Mouse (Mus musculus) neural tube, embryonic 14.5 days (tissue): ENCODE data around the gene Ubqln4. TPM values are rescaled to one million over a fixed set of nuclear protein-coding genes. Genes with fewer than 3 reads are reported as not detected.
"Not testable (repeated sequence)": the region's sequence is repeated elsewhere in the genome, so short reads cannot be mapped to it uniquely, and the experiment has no call there.

Experiments
- ATAC-seq: fragments of 200-750 bp; cut with Nextera tagmentation; 2 replicates; pipeline ENCODE4 v1.8.0; 2017; ENCODE audit warnings: low read depth, mild to moderate bottlenecking, moderate TSS enrichment, moderate library complexity
- H3K27ac ChIP-seq: fragments of 300-500 bp; sonication (generic); 2 replicates; pipeline ENCODE4 v1.5.1; 2014; ENCODE audit warnings: low read depth, mild to moderate bottlenecking, control low read depth, low read length, moderate library complexity, mixed read lengths
- H3K27me3 ChIP-seq: fragments of 300-500 bp; sonication (generic); 2 replicates; pipeline ENCODE4 v1.6.1; 2014; ENCODE audit warnings: low read length; ENCODE audit not compliant: control insufficient read depth, insufficient read depth
- H3K36me3 ChIP-seq: fragments of 300-500 bp; sonication (generic); 2 replicates; pipeline ENCODE4 v1.6.1; 2014; ENCODE audit warnings: low read length, mixed read lengths; ENCODE audit not compliant: control insufficient read depth, insufficient read depth
- H3K4me1 ChIP-seq: fragments of 300-500 bp; sonication (generic); 2 replicates; pipeline ENCODE4 v1.6.1; 2014; ENCODE audit warnings: low read length; ENCODE audit not compliant: control insufficient read depth, insufficient read depth
- H3K4me2 ChIP-seq: fragments of 300-500 bp; sonication (generic); 2 replicates; pipeline ENCODE4 v1.6.1; 2014; ENCODE audit warnings: mild to moderate bottlenecking, low read depth, low read length, control low read depth
- H3K4me3 ChIP-seq: fragments of 300-500 bp; sonication (generic); 2 replicates; pipeline ENCODE4 v1.5.1; 2014; ENCODE audit warnings: low read depth, low read length, control low read depth, mixed read lengths
- H3K9ac ChIP-seq: fragments of 300-500 bp; sonication (generic); replicated peaks from 2 replicates; pipeline ENCODE4 v1.6.1; 2014; ENCODE audit warnings: low read depth, mild to moderate bottlenecking, control low read depth, low read length, mixed read lengths
- H3K9me3 ChIP-seq: fragments of 300-500 bp; sonication (generic); 2 replicates; pipeline ENCODE4 v1.6.1; 2016; ENCODE audit warnings: low read length; ENCODE audit not compliant: control insufficient read depth
- WGBS: fragments of 180-500 bp; shearing (Covaris S2); extraction: QIAGEN DNeasy Blood & Tissue Kit; methylation state at CpG from one replicate; pipeline ENCODE4 v1.1.7; 2014; 5-methylcytosine and 5-hydroxymethylcytosine counted together
- polyA plus RNA-seq: library from polyadenylated mRNA; unstranded; fragments of >200 nt; fragmentation: Nextera tagmentation; extraction: Ambion mirVana; gene quantifications from 2 replicates; pipeline ENCODE4 v1.2.1, GENCODE M21; 2014

The Ubqln4 gene
- polyA plus RNA-seq, 1 experiment from 2014 or later = 44.1 TPM

GRCm38 (mm10) chr3:88591950-88592731 is 38.6 kb downstream of the Ubqln4 start:
- peaks cover 12% of the 10 kb centered on the region for H3K36me3 ChIP-seq
- H3K4me3 ChIP-seq = no peak overlapping the region
- 0 out of 2 replicates have a peak overlapping the region, but pooled peaks have one; percentile 21 for H3K9ac ChIP-seq
- no peak overlapping the region for H3K4me2 ChIP-seq
- no peak; the same call in 1 of the 2 replicates for ATAC-seq
- no peaks in the 10 kb centered on the region for H3K4me1 ChIP-seq
- 31% methylated on average over 9 of the region's 9 CpGs for WGBS
- no peaks in the 10 kb centered on the region for H3K27me3 ChIP-seq
- H3K27ac ChIP-seq = no peak overlapping the region
- H3K9me3 ChIP-seq = no peaks in the 10 kb centered on the region

GRCm38 (mm10) chr3:88592942-88593576 is 39.5 kb downstream of the Ubqln4 start:
- Histone ChIP-seq H3K4me3 (no peak overlapping the region), H3K4me2 (no peak overlapping the region), H3K36me3 (peaks cover 3% of the 10 kb centered on the region), H3K4me1 (no peaks in the 10 kb centered on the region), H3K9me3 (no peaks in the 10 kb centered on the region), H3K27ac (no peak overlapping the region), H3K27me3 (no peaks in the 10 kb centered on the region), H3K9ac (no peak overlapping the region)
- 79% methylated on average over 10 of the region's 10 CpGs for whole genome bisulfite sequencing
- ATAC-seq = no peak

GRCm38 (mm10) chr3:88593893-88594580 is 40.5 kb downstream of the Ubqln4 start:
- Histone ChIP-seq H3K4me3 (no peak overlapping the region), H3K27ac (no peak overlapping the region), H3K4me2 (no peak overlapping the region), H3K36me3 (no peaks in the 10 kb centered on the region), H3K9me3 (no peaks in the 10 kb centered on the region), H3K27me3 (no peaks in the 10 kb centered on the region), H3K4me1 (no peaks in the 10 kb centered on the region), H3K9ac (no peak overlapping the region)
- ATAC-seq = no peak
- 69% methylated on average over 10 of the region's 10 CpGs for WGBS

GRCm38 (mm10) chr3:88596547-88596946 is 43.0 kb downstream of the Ubqln4 start:
- WGBS = 85% methylated on average over 4 of the region's 4 CpGs

GRCm38 (mm10) chr3:88602466-88602865 is 48.9 kb downstream of the Ubqln4 start:
- no peaks in the 10 kb centered on the region for H3K27me3 ChIP-seq
- no peaks in the 10 kb centered on the region for H3K36me3 ChIP-seq
- no peaks in the 10 kb centered on the region for H3K4me1 ChIP-seq
- ATAC-seq = no peak
- no peak overlapping the region for H3K4me3 ChIP-seq
- no peak overlapping the region for H3K9ac ChIP-seq
- H3K27ac ChIP-seq = no peak overlapping the region
- WGBS = 65% methylated on average over 4 of the region's 4 CpGs
- H3K4me2 ChIP-seq = no peak overlapping the region
- H3K9me3 ChIP-seq = no peaks in the 10 kb centered on the region

More at GRCm38 (mm10) chr3:88596547-88596946, 43.0 kb downstream of the Ubqln4 start:
- not testable (repeated sequence) for H3K27ac ChIP-seq, H3K36me3 ChIP-seq, H3K9me3 ChIP-seq, H3K9ac ChIP-seq, H3K4me3 ChIP-seq, H3K27me3 ChIP-seq, H3K4me2 ChIP-seq, H3K4me1 ChIP-seq, ATAC-seq

GRCm38 (mm10) chr3:88603714-88604161 is 50.2 kb downstream of the Ubqln4 start:
- Histone ChIP-seq H3K36me3 (no peaks in the 10 kb centered on the region), H3K9me3 (no peaks in the 10 kb centered on the region), H3K27me3 (no peaks in the 10 kb centered on the region), H3K9ac (no peak overlapping the region), H3K4me1 (no peaks in the 10 kb centered on the region), H3K4me2 (no peak overlapping the region), H3K4me3 (no peak overlapping the region), H3K27ac (no peak overlapping the region)
- 20% methylated on average over 6 of the region's 6 CpGs for WGBS
- ATAC-seq = no peak

GRCm38 (mm10) chr3:88604863-88605262 is 51.3 kb downstream of the Ubqln4 start:
- Histone ChIP-seq H3K27ac (no peak overlapping the region), H3K4me2 (no peak overlapping the region), H3K4me1 (no peaks in the 10 kb centered on the region), H3K36me3 (no peaks in the 10 kb centered on the region), H3K4me3 (no peak overlapping the region), H3K27me3 (no peaks in the 10 kb centered on the region), H3K9ac (no peak overlapping the region), H3K9me3 (no peaks in the 10 kb centered on the region)
- 94% methylated on average over 7 of the region's 7 CpGs for WGBS
- ATAC-seq = no peak

- H3K9ac ChIP-seq, H3K9me3 ChIP-seq, ATAC-seq, H3K36me3 ChIP-seq, H3K4me1 ChIP-seq, H3K4me2 ChIP-seq, H3K4me3 ChIP-seq, H3K27me3 ChIP-seq, H3K27ac ChIP-seq: not testable (repeated sequence)
- 94% methylated on average over 2 of the region's 2 CpGs for WGBS
Observed at GRCm38 (mm10) chr3:88605666-88606065, 52.1 kb downstream of the Ubqln4 start, which contains the start of gene Arhgef2. Gene Arhgef2 (plus strand): TSS chr3:88605966.
